Mouse (Mus musculus): ENCODE measurements at regions not wholly inside any gene's neighbourhood (a gene's known extent, or its start where the extent isn't known, plus 50 kb on each side); places are given as distances from the start of the nearest gene placed in this dataset.
A peak's percentile ranks its signal among the peaks of the same experiment; 100 is the strongest.

GRCm38 (mm10) chr17:83907538-83907937 is 59.8 kb upstream of the Haao start:
- Histone ChIP-seq H3K9me3 (ENCODE audit: control insufficient read depth, low read length) (no peaks in the 10 kb centered on the region), H3K4me3 (ENCODE audit: insufficient read depth in 1 of 2, low read depth in 2 of 2, low read length in 2 of 2) (no peak overlapping the region), H3K36me3 (replicated peaks; ENCODE audit: control insufficient read depth, insufficient read depth, low read depth) (no peaks in the 10 kb centered on the region), H3K27me3 (ENCODE audit: control insufficient read depth, insufficient read depth, low read length) (no peaks in the 10 kb centered on the region), H3K27ac (no peak overlapping the region), H3K9ac (replicated peaks) (no peak overlapping the region), H3K4me1 (replicated peaks; ENCODE audit: control insufficient read depth in 2 of 2, insufficient read depth in 2 of 2, low read length in 1 of 2) (peaks cover 0 to 39% of the 10 kb centered on the region in 2 experiments; a peak in 2 of 4 replicates), H3K4me2 (ENCODE audit: low read depth) (no peak overlapping the region)
- TF ChIP-seq EP300 (IDR thresholded peaks at IDR 0.05; ENCODE audit: low read depth) (0 out of 2 replicates have a peak, but pooled peaks have one; percentile 18), CTCF (IDR thresholded peaks at IDR 0.05; ENCODE audit: low read depth) (no peak)
- 25% methylated on average over 3 of the region's 3 CpGs for WGBS (ENCODE audit: insufficient replicate concordance)
- no peak for DNase-seq (ENCODE audit: low read depth in 3 of 3, low spot score in 3 of 3)
- ATAC-seq (ENCODE audit: insufficient read depth): no peak

DNA sequence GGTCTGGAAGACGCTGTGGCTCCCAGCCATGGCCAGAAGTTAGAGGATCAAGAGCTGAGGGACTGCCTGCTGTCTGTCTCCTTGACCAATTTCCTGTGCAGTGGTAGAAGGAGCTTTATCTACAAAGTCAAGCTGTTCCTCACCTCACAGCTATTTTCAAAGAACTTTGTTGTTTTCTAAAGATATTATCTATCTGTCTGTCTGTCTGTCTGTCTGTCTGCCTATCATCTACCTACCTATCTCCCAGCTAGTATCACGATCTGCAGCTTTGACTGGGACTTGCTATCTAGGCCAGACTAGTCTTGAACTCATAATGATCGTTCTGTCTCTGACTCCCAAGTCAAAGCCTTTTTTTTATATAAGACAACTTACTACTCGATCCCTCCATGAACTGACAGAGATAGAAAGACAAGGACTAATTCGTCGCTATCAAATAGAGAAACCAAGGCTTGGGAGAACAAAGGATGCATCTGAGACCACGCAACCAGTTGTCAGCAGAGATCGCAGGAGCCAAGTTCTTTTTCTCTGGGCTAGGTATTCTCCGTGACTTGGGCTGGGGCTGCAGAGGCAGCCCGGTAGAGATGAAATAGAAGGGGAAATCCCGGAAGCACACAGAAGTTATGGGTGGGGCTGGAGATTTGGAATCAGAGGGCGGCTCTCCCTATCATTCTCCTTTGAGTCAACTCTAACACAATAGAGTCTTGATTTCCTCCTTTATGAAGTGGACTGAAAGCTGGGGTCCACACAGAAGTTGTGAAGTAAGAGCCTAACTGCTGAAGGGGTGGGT is 59.2 kb upstream of the Haao start:
- TF ChIP-seq CTCF (IDR thresholded peaks at IDR 0.05; ENCODE audit: low read depth) (no peak), EP300 (IDR thresholded peaks at IDR 0.05; ENCODE audit: low read depth) (peak; percentile 63)
- H3K36me3 ChIP-seq (replicated peaks; ENCODE audit: control insufficient read depth, insufficient read depth, low read depth): no peaks in the 10 kb centered on the region
- H3K4me1 ChIP-seq (replicated peaks; ENCODE audit: control insufficient read depth in 2 of 2, insufficient read depth in 2 of 2, low read length in 1 of 2): peaks cover 0 to 39% of the 10 kb centered on the region in 2 experiments; a peak in 2 of 4 replicates
- 10% methylated on average over 12 of the region's 12 CpGs for WGBS (ENCODE audit: insufficient replicate concordance)
- no peaks in the 10 kb centered on the region for H3K9me3 ChIP-seq (ENCODE audit: control insufficient read depth, low read length)
- H3K27me3 ChIP-seq (ENCODE audit: control insufficient read depth, insufficient read depth, low read length): no peaks in the 10 kb centered on the region
- ATAC-seq (ENCODE audit: insufficient read depth) (peak; percentile 63; the same call in 1 of the 2 replicates), DNase-seq (ENCODE audit: low read depth in 3 of 3, low spot score in 3 of 3) (peak in 1 of 3 experiments; percentile 14)
- no peak overlapping the region for H3K27ac ChIP-seq
- no peak overlapping the region for H3K4me3 ChIP-seq (ENCODE audit: insufficient read depth in 1 of 2, low read depth in 2 of 2, low read length in 2 of 2)
- H3K4me2 ChIP-seq (ENCODE audit: low read depth): no peak overlapping the region
- no peak overlapping the region for H3K9ac ChIP-seq (replicated peaks)

- H3K27ac ChIP-seq: no peak overlapping the region
- H3K9ac ChIP-seq (replicated peaks): no peak overlapping the region
- H3K4me2 ChIP-seq (ENCODE audit: low read depth): no peak overlapping the region
- TF ChIP-seq CTCF (IDR thresholded peaks at IDR 0.05; ENCODE audit: low read depth) (peak; percentile 90), EP300 (IDR thresholded peaks at IDR 0.05; ENCODE audit: low read depth) (no peak)
- no peaks in the 10 kb centered on the region for H3K27me3 ChIP-seq (ENCODE audit: control insufficient read depth, insufficient read depth, low read length)
- DNase-seq (ENCODE audit: low read depth in 3 of 3, low spot score in 3 of 3): peak; percentile 39 to 54 (median 41)
- 0 out of 2 replicates have a peak, but pooled peaks have one; percentile 23 for ATAC-seq (ENCODE audit: insufficient read depth)
- peaks cover 0 to 24% of the 10 kb centered on the region in 2 experiments; a peak in 2 of 4 replicates for H3K4me1 ChIP-seq (replicated peaks; ENCODE audit: control insufficient read depth in 2 of 2, insufficient read depth in 2 of 2, low read length in 1 of 2)
- WGBS (ENCODE audit: insufficient replicate concordance): 2% methylated on average over 7 of the region's 7 CpGs
- no peak overlapping the region for H3K4me3 ChIP-seq (ENCODE audit: insufficient read depth in 1 of 2, low read depth in 2 of 2, low read length in 2 of 2)
- H3K36me3 ChIP-seq (replicated peaks; ENCODE audit: control insufficient read depth, insufficient read depth, low read depth): no peaks in the 10 kb centered on the region
- H3K9me3 ChIP-seq (ENCODE audit: control insufficient read depth, low read length): no peaks in the 10 kb centered on the region
These were observed 55.7 kb upstream of the Haao start for GRCm38 (mm10) chr17:83903467-83903866.

DNA sequence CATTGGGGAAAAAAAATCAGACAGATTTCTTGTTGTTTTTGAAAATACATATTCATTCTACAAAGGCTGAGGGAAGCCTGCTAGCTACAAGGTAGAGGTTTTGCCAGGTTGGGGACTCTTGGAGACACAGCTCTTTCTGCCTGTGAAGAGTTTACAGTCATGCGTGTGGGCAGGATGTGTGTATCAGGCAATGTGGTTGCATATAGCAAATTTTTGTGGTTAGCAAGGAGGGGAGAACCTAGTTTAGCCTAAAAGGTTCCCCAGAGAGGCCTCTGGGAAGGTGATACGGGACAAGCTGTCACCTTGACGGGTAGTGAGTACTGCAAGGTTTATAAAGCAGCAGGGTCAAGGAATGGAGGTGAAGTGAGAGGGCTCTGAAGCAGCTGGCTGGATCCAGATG is 54.8 kb upstream of the Haao start:
- Histone ChIP-seq H3K9me3 (ENCODE audit: control insufficient read depth, low read length) (no peaks in the 10 kb centered on the region), H3K27me3 (ENCODE audit: control insufficient read depth, insufficient read depth, low read length) (no peaks in the 10 kb centered on the region), H3K4me2 (ENCODE audit: low read depth) (no peak overlapping the region), H3K27ac (no peak overlapping the region), H3K4me1 (replicated peaks; ENCODE audit: control insufficient read depth in 2 of 2, insufficient read depth in 2 of 2, low read length in 1 of 2) (peaks cover 0 to 22% of the 10 kb centered on the region in 2 experiments; a peak in 2 of 4 replicates), H3K36me3 (replicated peaks; ENCODE audit: control insufficient read depth, insufficient read depth, low read depth) (no peaks in the 10 kb centered on the region), H3K9ac (replicated peaks) (no peak overlapping the region), H3K4me3 (ENCODE audit: insufficient read depth in 1 of 2, low read depth in 2 of 2, low read length in 2 of 2) (no peak overlapping the region)
- DNase-seq (ENCODE audit: low read depth in 3 of 3, low spot score in 3 of 3) (no peak), ATAC-seq (ENCODE audit: insufficient read depth) (no peak)
- 19% methylated on average over 3 of the region's 3 CpGs for WGBS (ENCODE audit: insufficient replicate concordance)
- TF ChIP-seq EP300 (IDR thresholded peaks at IDR 0.05; ENCODE audit: low read depth): no peak
- TF ChIP-seq CTCF (IDR thresholded peaks at IDR 0.05; ENCODE audit: low read depth): no peak

DNA sequence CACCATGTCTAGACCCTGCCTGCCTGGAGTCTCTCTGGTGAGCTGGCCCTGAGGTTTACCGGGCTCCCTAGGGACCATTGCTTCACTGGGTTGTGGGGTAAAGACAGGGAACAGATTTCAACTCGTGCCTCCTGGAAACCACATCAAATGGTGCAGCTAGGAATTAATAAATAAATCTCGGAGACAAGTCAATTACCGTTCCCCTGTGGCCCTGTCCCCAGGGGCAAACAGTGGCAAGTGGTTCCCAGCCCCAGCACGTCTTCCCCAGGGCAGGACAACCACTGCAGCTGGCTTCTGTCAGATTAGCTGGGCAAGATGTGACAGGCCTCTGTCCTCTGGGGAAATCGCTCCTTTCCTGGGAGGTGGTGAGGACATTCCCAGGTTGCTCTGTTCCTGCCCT is 54.3 kb upstream of the Haao start:
- no peak overlapping the region for H3K27ac ChIP-seq
- DNase-seq (ENCODE audit: low read depth in 3 of 3, low spot score in 3 of 3) (no peak), ATAC-seq (ENCODE audit: insufficient read depth) (no peak)
- H3K4me2 ChIP-seq (ENCODE audit: low read depth): no peak overlapping the region
- H3K9me3 ChIP-seq (ENCODE audit: control insufficient read depth, low read length): no peaks in the 10 kb centered on the region
- WGBS (ENCODE audit: insufficient replicate concordance): 53% methylated on average over 6 of the region's 6 CpGs
- TF ChIP-seq CTCF (IDR thresholded peaks at IDR 0.05; ENCODE audit: low read depth) (no peak), EP300 (IDR thresholded peaks at IDR 0.05; ENCODE audit: low read depth) (no peak)
- no peak overlapping the region for H3K9ac ChIP-seq (replicated peaks)
- H3K4me1 ChIP-seq (replicated peaks; ENCODE audit: control insufficient read depth in 2 of 2, insufficient read depth in 2 of 2, low read length in 1 of 2): peaks cover 0 to 18% of the 10 kb centered on the region in 2 experiments; a peak in 2 of 4 replicates
- H3K4me3 ChIP-seq (ENCODE audit: insufficient read depth in 1 of 2, low read depth in 2 of 2, low read length in 2 of 2): no peak overlapping the region
- H3K36me3 ChIP-seq (replicated peaks; ENCODE audit: control insufficient read depth, insufficient read depth, low read depth): no peaks in the 10 kb centered on the region
- H3K27me3 ChIP-seq (ENCODE audit: control insufficient read depth, insufficient read depth, low read length): no peaks in the 10 kb centered on the region

All from liver, embryonic 14.5 days (tissue).